Mouse (Mus musculus) adrenal gland, postnatal 25 days (tissue): ENCODE data around the gene Cep135. TPM values are rescaled to one million over a fixed set of nuclear protein-coding genes. Genes with fewer than 3 reads are reported as not detected.

ENCODE experiments used
- DNase-seq: peaks from one replicate; pipeline ENCODE4 v3.0.0; 2021; ENCODE audit warnings: mixed read lengths
- long read RNA-seq: library from polyadenylated mRNA; stranded (forward); transcript quantifications from one replicate; pipeline ENCODE4 v2.0.0, GENCODE M21; 2021
- total RNA-seq: library from RNA; stranded (reverse); gene quantifications from 2 replicates; pipeline ENCODE4 v1.2.3, GENCODE M21; 2021

Gene Cep135
- total RNA-seq, result 6.8 and 6.9 TPM in 2 replicates
- long read RNA-seq, partial matches to known transcripts, result 1 of 3 reads
- long read RNA-seq, other reads (novel, unspliced or antisense), result 2 of 3 reads

GRCm38 (mm10) chr5:76588551-76589283, at the start of gene Cep135:
TSS of gene Cep135 (plus strand) at chr5:76588698.
- peak; percentile 95 for DNase-seq

DNA sequence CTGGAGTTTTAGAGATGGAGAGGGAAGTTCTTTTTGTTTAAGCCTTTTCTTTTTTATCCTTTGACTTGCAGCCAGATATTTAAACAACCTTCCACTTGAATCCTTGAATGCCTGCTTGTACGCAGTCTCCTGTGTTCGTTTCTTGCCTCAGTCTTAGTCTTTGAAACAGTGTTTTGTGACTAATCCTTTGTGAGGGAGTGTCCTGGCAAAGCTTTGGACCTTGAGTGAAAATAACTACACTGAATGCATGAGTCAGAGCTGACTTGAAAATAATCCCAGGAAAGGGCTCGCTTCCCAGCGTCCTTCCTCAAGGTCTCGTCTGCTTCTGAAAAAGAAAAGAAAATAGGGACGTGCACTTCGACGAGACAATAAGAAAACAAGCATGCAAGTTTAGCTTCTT, 48.3 kb upstream of the Cep135 start:
- DNase-seq, result peak; percentile 37

GRCm38 (mm10) chr5:76540842-76541241, 47.7 kb upstream of the Cep135 start:
- no peak for DNase-seq

- DNase-seq, result no peak
Observed at GRCm38 (mm10) chr5:76543200-76543599, 45.3 kb upstream of the Cep135 start.

DNA sequence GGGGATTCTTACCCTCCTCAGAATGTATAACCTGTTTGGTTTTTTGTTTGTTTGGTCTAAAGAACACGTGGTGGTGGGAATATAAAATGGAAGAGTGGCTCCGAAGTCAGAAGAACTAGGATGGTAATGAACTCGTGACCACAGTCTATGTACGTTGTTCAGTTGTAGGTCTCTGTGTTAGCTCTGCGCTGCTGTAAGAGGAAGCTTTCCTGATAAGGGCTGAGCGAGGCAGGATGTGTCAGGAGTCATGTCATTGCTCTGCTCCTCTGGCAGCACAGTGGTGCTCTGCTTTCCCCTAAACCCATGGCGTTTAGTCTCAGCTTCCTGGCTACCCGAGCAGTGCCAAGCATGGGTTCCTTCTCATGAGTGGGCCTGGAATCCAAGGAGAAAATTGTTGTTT, 38.1 kb upstream of the Cep135 start:
- no peak for DNase-seq

- peak; percentile 60 for DNase-seq
Observed at GRCm38 (mm10) chr5:76565321-76565720, 23.2 kb upstream of the Cep135 start.

- DNase-seq, result no peak
Observed at GRCm38 (mm10) chr5:76574251-76574650, 14.2 kb upstream of the Cep135 start.

DNA sequence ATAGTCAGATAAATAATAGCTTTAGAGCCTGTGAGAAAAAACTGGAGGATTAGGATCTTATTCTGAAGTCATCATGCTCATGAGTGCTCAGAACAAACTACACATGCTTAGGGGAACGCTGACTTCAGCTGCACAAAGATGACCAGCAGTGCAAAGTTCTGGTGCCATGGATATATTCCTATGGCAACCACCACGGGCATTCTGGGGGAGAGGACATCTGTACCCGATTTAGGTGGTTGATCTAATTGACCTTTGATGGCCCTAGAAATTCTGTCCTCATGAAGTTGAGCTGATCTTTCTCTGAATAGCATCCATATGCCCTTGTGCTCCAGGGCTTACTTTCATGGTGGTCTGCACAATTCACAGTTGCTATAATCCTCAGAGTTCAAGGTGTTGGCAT, 11.5 kb upstream of the Cep135 start:
- DNase-seq, result no peak

GRCm38 (mm10) chr5:76585378-76585777, 3.1 kb upstream of the Cep135 start:
- no peak for DNase-seq

GRCm38 (mm10) chr5:76589311-76589710, 813 bp downstream of the Cep135 start:
- no peak for DNase-seq

DNA sequence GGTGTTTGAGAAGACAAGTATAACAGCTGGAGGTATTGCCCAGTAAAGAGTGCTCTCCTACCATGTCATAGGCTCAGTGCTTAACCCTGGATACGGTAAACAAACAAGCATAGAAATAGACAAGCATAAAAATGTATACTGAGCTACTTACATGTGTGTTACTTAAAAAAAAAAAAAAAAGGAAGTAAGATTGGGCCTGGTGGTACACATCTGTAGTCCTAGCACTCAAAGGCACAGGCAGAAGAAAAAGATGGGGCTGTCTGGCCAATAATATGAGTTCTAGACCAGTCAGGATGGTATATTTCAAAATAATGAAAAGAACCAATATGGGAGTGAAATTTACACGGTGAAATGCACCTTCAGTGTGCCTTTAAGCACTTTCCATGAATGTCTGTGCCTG, 1.5 kb downstream of the Cep135 start:
- no peak for DNase-seq

GRCm38 (mm10) chr5:76591885-76592284, 3.4 kb downstream of the Cep135 start:
- no peak for DNase-seq

DNA sequence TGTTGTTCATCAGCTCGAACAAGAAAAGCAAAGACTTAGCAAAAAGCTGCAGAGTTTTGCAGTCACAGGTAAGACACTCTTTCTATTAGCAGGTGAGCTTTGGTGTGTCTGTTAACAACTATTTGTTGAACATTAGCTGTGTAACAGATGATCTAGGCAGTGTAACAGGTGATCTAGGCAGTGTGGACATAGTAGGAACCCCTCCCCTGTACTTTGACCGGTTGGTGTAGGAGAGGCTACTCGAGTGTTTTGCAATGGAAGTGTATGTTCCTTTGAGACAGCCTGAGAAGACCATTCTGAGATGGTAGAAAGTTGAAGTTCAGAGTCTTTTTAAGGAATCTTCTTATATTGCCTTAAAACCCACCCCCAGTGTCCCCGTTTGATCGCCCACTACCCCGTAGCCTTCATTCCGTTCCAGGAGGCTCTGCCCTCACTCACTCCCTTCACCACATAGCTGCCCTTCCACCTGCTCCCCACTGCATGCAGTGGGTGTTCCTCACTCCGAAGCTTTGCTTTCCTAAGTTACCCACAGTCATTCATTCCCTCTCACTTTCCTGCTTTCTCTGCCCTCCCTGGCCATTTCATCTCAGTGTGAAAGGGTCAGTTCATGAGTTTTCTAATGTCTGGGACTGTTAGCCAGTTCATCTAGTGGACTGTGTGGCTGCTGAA, 21.3 kb downstream of the Cep135 start:
- DNase-seq, result no peak

GRCm38 (mm10) chr5:76612867-76613499, 24.5 kb downstream of the Cep135 start:
- DNase-seq, result no peak

- no peak for DNase-seq
Observed at GRCm38 (mm10) chr5:76615276-76615675, 26.8 kb downstream of the Cep135 start.

GRCm38 (mm10) chr5:76616196-76616747, 27.8 kb downstream of the Cep135 start:
- DNase-seq, result no peak

GRCm38 (mm10) chr5:76618750-76619149, 30.3 kb downstream of the Cep135 start:
- no peak for DNase-seq

DNA sequence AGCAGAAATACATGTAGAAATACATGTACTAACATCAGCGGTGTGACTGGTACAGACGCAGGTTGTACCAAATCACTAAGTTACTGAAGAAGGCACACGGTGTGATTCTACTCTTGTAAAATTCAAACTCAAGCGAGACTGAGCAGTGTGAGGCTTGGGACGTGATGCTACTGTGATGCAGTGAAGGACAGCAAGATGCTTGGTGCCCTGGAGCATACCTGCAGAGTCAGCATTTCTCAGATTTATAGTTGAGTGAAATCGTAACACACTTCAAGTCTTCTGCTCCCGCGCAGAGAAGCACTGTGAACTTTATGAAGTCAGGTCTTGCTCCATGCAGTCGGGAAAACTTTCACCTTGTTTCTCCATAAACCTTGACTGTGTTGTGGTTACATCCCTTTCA, 35.3 kb downstream of the Cep135 start:
- DNase-seq, result no peak

- DNase-seq, result no peak
Observed at GRCm38 (mm10) chr5:76627770-76628169, 39.3 kb downstream of the Cep135 start.

DNA sequence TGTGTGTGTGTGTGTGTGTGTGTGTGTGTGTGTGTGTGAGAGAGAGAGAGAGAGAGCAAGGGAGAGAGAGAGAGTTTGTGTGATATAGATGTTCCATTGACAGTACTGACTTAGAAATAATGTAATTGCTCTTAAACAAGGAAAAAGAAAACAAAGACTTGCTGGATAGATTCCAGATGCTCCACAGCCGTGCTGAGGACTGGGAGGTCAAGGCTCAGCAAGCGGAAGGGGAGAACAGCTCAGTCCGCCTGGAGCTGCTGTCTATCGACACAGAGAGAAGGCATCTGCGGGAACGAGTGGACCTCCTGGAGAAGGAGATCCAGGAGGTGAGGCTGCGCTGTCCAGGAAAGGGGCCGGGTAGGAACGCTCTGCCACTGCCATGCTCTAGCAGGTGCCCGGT, 45.5 kb downstream of the Cep135 start:
- no peak for DNase-seq

- no peak for DNase-seq
Observed at GRCm38 (mm10) chr5:76635592-76635991, 47.1 kb downstream of the Cep135 start.

- no peak for DNase-seq
Observed at GRCm38 (mm10) chr5:76642076-76642475, 53.6 kb downstream of the Cep135 start.

DNA sequence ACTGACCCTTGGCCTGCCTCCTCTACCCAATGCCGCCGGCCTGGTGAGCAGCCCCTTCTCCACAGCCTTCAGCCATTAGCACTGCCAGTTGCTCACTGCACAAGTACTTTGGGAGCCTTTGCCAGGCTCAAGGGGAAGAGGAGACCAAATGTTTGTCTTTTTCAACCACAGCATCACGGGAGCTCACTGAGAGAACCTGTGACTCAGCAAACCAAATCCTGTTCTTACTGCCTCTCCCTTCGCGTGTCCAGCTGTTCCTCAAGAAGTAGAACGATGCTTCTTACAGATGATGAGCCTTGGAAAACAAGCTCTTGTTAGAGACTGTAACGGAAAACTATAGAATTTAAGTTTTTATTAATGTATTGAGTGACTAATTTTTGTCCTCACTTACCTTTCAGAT, 55.7 kb downstream of the Cep135 start:
- DNase-seq, result no peak
